Mouse (Mus musculus) T-helper 1 cell (primary cell): Measurements from ENCODE around the gene Antxrl.

Experiments used
- in situ Hi-C: fragments of 300-600 bp; cut with MboI, MseI; formaldehyde crosslinking; loops from one replicate; pipeline ENCODE4 v1.15.1; 2025; ENCODE audit warnings: high pct_unique_total_duplicates

The Antxrl gene

DNA sequence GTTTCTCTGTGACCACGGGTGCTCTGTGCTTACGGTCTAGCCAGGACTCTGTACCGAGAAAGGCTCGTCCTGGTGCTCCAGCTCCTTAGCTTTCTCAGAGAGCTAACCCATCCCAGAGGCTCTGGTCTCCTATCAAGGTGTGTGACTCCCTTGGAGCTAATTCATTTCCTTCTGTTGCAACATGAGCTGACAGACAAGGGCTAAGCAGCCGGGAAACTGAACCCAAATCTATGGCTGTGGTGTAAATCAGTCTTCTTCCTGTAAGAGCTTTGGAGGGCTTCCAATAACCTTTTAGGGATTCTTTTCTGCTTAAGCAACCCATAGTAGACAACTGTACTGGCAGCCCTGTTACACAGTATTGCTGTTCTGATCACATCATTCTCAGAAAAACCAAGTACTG is 50.1 kb downstream of the Antxrl start, which contains the start of gene A630023A22Rik:
Gene A630023A22Rik, minus strand, starts transcription at position 154 of the 400 bp plus-strand sequence.
- in situ Hi-C loops = loop anchor here (10.0 kb wide), 1 partner anchor 472 kb away; no protein-coding TSS in a partner anchor

GRCm38 (mm10) chr14:34103855-34104254 is 51.3 kb downstream of the Antxrl start:
- in situ Hi-C loops = loop anchor here (10.0 kb wide), 1 partner anchor 471 kb away; no protein-coding TSS in a partner anchor

GRCm38 (mm10) chr14:34104892-34105291 is 52.4 kb downstream of the Antxrl start:
- in situ Hi-C loops = loop anchor here (10.0 kb wide), 1 partner anchor 470 kb away; no protein-coding TSS in a partner anchor

GRCm38 (mm10) chr14:34106389-34107062 is 54.0 kb downstream of the Antxrl start:
- in situ Hi-C loops = loop anchor here (10.0 kb wide), 1 partner anchor 468 kb away; no protein-coding TSS in a partner anchor

DNA sequence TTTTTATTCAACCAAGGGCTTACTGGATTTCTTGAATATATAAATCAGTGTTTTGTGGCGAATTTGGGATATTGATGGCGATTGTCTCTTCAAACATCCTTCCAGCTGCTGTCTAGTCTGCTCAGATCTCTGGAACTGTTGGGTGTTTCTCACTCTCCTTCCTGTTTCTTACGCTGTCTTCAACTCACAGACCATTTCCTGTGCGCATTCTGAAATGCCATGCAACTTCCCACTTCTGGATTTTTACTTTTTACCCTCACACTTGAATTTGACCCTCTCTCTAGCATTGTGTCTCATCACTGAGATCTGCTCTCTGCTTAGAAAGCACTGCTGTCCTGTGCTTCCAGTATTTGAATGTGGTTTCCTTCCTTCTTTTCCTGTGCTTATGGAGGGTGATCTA is 55.1 kb downstream of the Antxrl start:
- in situ Hi-C loops = loop anchor here (10.0 kb wide), 1 partner anchor 467 kb away; no protein-coding TSS in a partner anchor

- in situ Hi-C loops = no loop called here
These were observed 61.8 kb downstream of the Antxrl start for GRCm38 (mm10) chr14:34114311-34114710.

GRCm38 (mm10) chr14:34119046-34119723 is 66.7 kb downstream of the Antxrl start:
- in situ Hi-C loops = no loop called here

DNA sequence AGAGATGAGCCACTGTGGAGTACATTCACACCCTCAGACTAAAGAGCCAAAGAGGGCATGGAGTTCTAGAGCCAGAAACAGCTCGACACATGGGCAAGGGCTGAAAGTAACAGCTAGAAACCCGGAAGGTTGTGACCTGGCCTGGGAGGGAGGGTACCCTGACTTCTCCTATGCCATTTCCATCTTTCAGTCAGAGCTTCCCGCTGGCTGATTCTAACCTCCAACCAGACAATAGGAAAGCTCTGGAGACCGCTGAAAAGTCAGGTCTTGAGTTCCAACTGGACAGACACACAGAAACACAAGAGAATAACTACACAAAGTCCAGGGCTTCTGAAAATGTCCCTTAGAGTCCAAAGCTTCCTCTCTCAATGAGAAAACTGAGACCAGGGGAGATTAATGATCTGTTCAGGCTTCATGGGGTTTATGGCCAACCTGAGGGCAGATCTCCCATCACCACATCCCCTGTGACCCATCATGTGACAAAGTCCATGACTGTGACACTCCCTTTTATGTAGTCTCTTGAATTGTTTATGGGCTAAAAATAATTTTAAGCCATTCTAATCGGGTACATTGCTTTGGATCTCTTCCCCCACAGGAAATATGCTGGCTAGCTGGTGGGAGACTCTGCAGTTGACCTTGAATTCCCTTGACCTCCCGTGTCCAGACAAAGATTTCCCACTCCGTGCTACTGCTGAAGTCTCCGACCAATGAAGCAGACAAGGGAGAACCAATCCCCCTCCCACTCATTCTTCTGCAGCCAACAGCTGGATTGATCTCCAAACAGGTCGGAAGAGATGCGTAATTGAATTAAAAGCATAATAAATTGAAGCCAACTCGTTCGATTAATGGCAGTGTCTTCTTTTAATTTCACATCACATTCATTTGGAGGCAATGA is 67.8 kb downstream of the Antxrl start:
- in situ Hi-C loops = no loop called here

GRCm38 (mm10) chr14:34120923-34121351 is 68.4 kb downstream of the Antxrl start:
- in situ Hi-C loops = no loop called here

DNA sequence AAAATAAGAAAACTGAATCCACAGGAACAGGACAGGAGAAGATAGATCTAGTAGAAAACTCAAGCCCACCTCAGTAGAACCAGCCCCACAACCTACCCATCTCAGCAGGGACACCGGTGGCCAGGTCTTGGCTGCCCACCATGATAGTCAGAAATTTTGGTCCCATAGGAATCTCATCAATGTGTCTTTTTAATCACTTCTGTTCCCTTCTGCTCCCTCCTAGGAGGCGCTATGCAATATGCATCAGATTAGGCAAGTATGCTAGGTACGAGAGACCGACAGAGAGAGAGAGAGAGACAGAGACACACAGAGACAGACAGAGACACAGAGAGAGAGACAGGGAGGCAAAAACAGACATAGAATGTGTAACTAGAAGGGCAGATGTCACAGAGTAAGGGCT is 69.2 kb downstream of the Antxrl start:
- in situ Hi-C loops = no loop called here
